Mouse (Mus musculus) kidney, postnatal 0 days (tissue): Measurements from ENCODE around the gene Cdt1. TPM values are rescaled to one million over a fixed set of nuclear protein-coding genes. Genes with fewer than 3 reads are reported as not detected.
A peak's percentile ranks its signal among the peaks of the same experiment; 100 is the strongest.

ENCODE experiments used
- ATAC-seq: fragments of 200-750 bp; cut with Nextera tagmentation; replicated peaks from 2 replicates; pipeline ENCODE4 v1.8.0; 2017; ENCODE audit warnings: low read depth, moderate number of reproducible peaks, moderate TSS enrichment, moderate library complexity; ENCODE audit not compliant: low FRiP score
- DNase-seq: peaks from one replicate; pipeline ENCODE4 v3.0.0-alpha.2; 2016; ENCODE audit warnings: low spot score
- H3K27ac ChIP-seq: fragments of 300-500 bp; sonication (generic); 2 replicates; pipeline ENCODE4 v1.5.1; 2014; ENCODE audit warnings: mild to moderate bottlenecking
- H3K27me3 ChIP-seq: fragments of 300-500 bp; sonication (generic); 2 replicates; pipeline ENCODE4 v1.6.1; 2014; ENCODE audit warnings: low read length, mixed read lengths; ENCODE audit not compliant: insufficient read depth
- H3K36me3 ChIP-seq: fragments of 300-500 bp; sonication (generic); 2 replicates; pipeline ENCODE4 v1.6.1; 2014; ENCODE audit warnings: low read length, mixed read lengths; ENCODE audit not compliant: insufficient read depth
- H3K4me1 ChIP-seq: fragments of 300-500 bp; sonication (generic); replicated peaks from 2 replicates; pipeline ENCODE4 v1.6.1; 2014; ENCODE audit warnings: antibody characterized with exemption, low read length, mixed read lengths; ENCODE audit not compliant: insufficient read depth
- H3K4me2 ChIP-seq: fragments of 300-500 bp; sonication (generic); 2 replicates; pipeline ENCODE4 v1.6.1; 2014; ENCODE audit warnings: mild to moderate bottlenecking, low read length, moderate library complexity, mixed read lengths
- H3K4me3 ChIP-seq: fragments of 300-500 bp; sonication (generic); replicated peaks from 2 replicates; pipeline ENCODE4 v1.5.1; 2014; ENCODE audit warnings: low read depth, low read length
- H3K9ac ChIP-seq: fragments of 300-500 bp; sonication (generic); 2 replicates; pipeline ENCODE4 v1.6.1; 2014; ENCODE audit warnings: low read depth, low read length
- H3K9me3 ChIP-seq: fragments of 300-500 bp; sonication (generic); replicated peaks from 2 replicates; pipeline ENCODE4 v1.6.1; 2016; ENCODE audit warnings: low read length, inconsistent platforms, mixed read lengths
- CTCF ChIP-seq: IDR thresholded peaks from 2 replicates; pipeline ENCODE4 v1.5.1; 2016; ENCODE audit warnings: antibody characterized with exemption, low read depth, mild to moderate bottlenecking, moderate library complexity
- WGBS: fragments of 180-500 bp; shearing (Covaris S2); extraction: QIAGEN DNeasy Blood & Tissue Kit; methylation state at CpG from one replicate; pipeline ENCODE4 v1.1.7; 2014; 5-methylcytosine and 5-hydroxymethylcytosine counted together
- polyA plus RNA-seq: library from polyadenylated mRNA; unstranded; fragments of >200 nt; fragmentation: Nextera tagmentation; extraction: Ambion mirVana; gene quantifications from 2 replicates; pipeline ENCODE4 v1.2.1, GENCODE M21; 2015

Cdt1 gene
- polyA plus RNA-seq, 1 experiment from 2014 or later, result 21.2 TPM

- H3K4me1 ChIP-seq, result no peaks in the 10 kb centered on the region
- H3K4me3 ChIP-seq, result no peak overlapping the region
- no peaks in the 10 kb centered on the region for H3K27me3 ChIP-seq
- H3K9me3 ChIP-seq, result no peaks in the 10 kb centered on the region
- peaks cover 7% of the 10 kb centered on the region; the same call in 1 of the 2 replicates for H3K36me3 ChIP-seq
- 84% methylated on average over 9 of the region's 9 CpGs for WGBS
- no peak overlapping the region for H3K27ac ChIP-seq
- no peak for ATAC-seq
- H3K4me2 ChIP-seq, result no peak overlapping the region
- no peak overlapping the region for H3K9ac ChIP-seq
- DNase-seq, result no peak
- TF ChIP-seq CTCF, result no peak
Observed at GRCm38 (mm10) chr8:122600666-122601065, 32.9 kb downstream of the Cdt1 start.

DNA sequence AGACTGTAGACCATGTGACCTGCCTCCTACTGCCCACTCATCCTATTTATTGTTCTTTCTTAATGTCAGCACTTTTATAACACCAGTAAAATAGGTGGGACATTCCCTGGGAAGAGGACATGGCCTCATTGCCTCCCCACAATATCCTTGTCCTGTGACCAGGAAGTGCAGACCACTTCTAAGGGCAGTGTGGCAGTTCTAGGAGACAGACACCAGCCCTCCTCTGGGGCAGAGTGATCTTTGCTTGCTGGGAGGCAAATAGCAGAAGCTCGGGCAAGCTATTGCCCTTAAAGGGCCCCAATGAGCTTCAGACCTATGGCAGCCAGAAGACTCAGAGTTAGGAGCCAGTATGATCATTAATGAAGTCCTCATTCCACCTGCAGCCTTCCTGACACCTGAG, 36.8 kb downstream of the Cdt1 start:
- no peak overlapping the region for H3K27ac ChIP-seq
- no peak for TF ChIP-seq CTCF
- WGBS, result 38% methylated on average over 1 of the region's 1 CpGs
- no peak; the same call in 1 of the 2 replicates for ATAC-seq
- H3K4me2 ChIP-seq, result no peak overlapping the region
- DNase-seq, result no peak
- no peaks in the 10 kb centered on the region for H3K27me3 ChIP-seq
- no peak overlapping the region for H3K9ac ChIP-seq
- H3K4me3 ChIP-seq, result no peak overlapping the region
- 0 out of 2 replicates have a peak, but pooled peaks cover 2% of the 10 kb centered on the region for H3K36me3 ChIP-seq
- H3K4me1 ChIP-seq, result no peaks in the 10 kb centered on the region
- H3K9me3 ChIP-seq, result no peaks in the 10 kb centered on the region

- ATAC-seq, result no peak
- Histone ChIP-seq H3K36me3 (0 out of 2 replicates have a peak, but pooled peaks cover 2% of the 10 kb centered on the region), H3K27ac (no peak overlapping the region), H3K4me2 (no peak overlapping the region), H3K9me3 (no peaks in the 10 kb centered on the region), H3K27me3 (no peaks in the 10 kb centered on the region), H3K4me3 (no peak overlapping the region), H3K4me1 (no peaks in the 10 kb centered on the region), H3K9ac (no peak overlapping the region)
- TF ChIP-seq CTCF, result no peak
- no peak for DNase-seq
- WGBS, result 76% methylated on average over 4 of the region's 4 CpGs
Observed at GRCm38 (mm10) chr8:122605367-122605766, 37.6 kb downstream of the Cdt1 start.

GRCm38 (mm10) chr8:122606810-122607209, 39.0 kb downstream of the Cdt1 start:
- Histone ChIP-seq H3K4me3 (no peak overlapping the region), H3K4me2 (no peak overlapping the region), H3K27ac (no peak overlapping the region), H3K4me1 (no peaks in the 10 kb centered on the region), H3K27me3 (no peaks in the 10 kb centered on the region), H3K9ac (no peak overlapping the region), H3K36me3 (no peaks in the 10 kb centered on the region), H3K9me3 (no peaks in the 10 kb centered on the region)
- 74% methylated on average over 11 of the region's 12 CpGs for WGBS
- no peak for TF ChIP-seq CTCF
- no peak for DNase-seq
- ATAC-seq, result no peak

GRCm38 (mm10) chr8:122610209-122610608, 42.4 kb downstream of the Cdt1 start:
- 59% methylated on average over 4 of the region's 4 CpGs for WGBS
- H3K36me3 ChIP-seq, result 0 out of 2 replicates have a peak, but pooled peaks cover 3% of the 10 kb centered on the region
- H3K27ac ChIP-seq, result no peak overlapping the region
- TF ChIP-seq CTCF, result no peak
- no peak overlapping the region for H3K9ac ChIP-seq
- no peak overlapping the region for H3K4me3 ChIP-seq
- no peaks in the 10 kb centered on the region for H3K9me3 ChIP-seq
- H3K27me3 ChIP-seq, result no peaks in the 10 kb centered on the region
- H3K4me2 ChIP-seq, result peak overlapping the region; percentile 79
- DNase-seq (no peak), ATAC-seq (no peak)
- H3K4me1 ChIP-seq, result peaks cover 8% of the 10 kb centered on the region; the same call in 1 of the 2 replicates

- H3K36me3 ChIP-seq, result 0 out of 2 replicates have a peak, but pooled peaks cover 3% of the 10 kb centered on the region
- 4% methylated on average over 20 of the region's 20 CpGs for WGBS
- peak; percentile 46 for ATAC-seq
- H3K9ac ChIP-seq, result peak overlapping the region; percentile 56
- H3K27ac ChIP-seq, result peak overlapping the region; percentile 76
- H3K9me3 ChIP-seq, result no peaks in the 10 kb centered on the region
- peak overlapping the region; percentile 60 for H3K4me3 ChIP-seq
- peaks cover 8% of the 10 kb centered on the region; the same call in 1 of the 2 replicates for H3K4me1 ChIP-seq
- no peaks in the 10 kb centered on the region for H3K27me3 ChIP-seq
- DNase-seq, result peak; percentile 66
- H3K4me2 ChIP-seq, result peak overlapping the region; percentile 79
- TF ChIP-seq CTCF, result no peak
Observed at GRCm38 (mm10) chr8:122610612-122611277, 42.9 kb downstream of the Cdt1 start.
